Mouse (Mus musculus): ENCODE data around the gene Hscb. TPM values are rescaled to one million over a fixed set of nuclear protein-coding genes. Genes with fewer than 3 reads are reported as not detected.

The Hscb gene
- 20.5 and 22.2 TPM in 2 replicates for polyA plus RNA-seq (2015; fragmentation: Nextera tagmentation; extraction: Ambion mirVana)

DNA sequence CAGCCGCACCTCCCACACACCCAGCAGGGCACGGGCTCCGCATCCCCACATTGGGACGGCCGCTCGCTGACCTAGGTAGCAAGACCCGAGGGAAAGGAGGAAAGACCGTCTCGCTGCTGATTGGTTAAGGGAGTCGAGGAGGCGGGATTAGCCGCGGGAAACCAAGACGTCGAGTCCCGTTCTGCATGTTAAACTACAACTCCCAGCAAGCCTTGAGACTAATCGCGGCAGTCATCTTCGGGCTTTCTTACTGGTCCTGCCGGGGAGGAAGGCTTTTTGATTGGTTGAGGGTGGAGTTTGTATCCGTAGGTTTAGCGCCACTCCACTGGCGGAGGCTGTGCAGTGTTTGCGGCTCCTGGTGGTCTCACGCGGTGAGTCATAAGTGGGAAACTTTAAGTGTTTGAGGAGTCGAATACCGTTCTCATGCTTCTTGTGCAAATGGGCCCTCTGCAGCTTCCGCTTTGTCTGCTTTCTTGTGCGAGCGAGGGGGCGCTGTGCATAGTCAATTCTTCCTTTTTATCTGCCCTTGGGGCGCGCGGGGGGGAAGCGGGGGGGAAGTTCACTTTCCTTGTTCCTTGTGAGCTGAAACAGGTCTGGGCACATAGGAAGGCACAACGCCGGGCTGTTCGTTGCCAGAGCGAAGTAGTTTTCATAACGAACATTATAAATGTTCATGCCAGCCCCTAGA is at the start of gene Hscb, which contains the start of gene Chek2:
Gene Hscb (minus strand): TSS at position 100 of the 688 bp plus-strand sequence.
Gene Chek2 (plus strand): TSS at position 302 of the 688 bp plus-strand sequence.

DNA sequence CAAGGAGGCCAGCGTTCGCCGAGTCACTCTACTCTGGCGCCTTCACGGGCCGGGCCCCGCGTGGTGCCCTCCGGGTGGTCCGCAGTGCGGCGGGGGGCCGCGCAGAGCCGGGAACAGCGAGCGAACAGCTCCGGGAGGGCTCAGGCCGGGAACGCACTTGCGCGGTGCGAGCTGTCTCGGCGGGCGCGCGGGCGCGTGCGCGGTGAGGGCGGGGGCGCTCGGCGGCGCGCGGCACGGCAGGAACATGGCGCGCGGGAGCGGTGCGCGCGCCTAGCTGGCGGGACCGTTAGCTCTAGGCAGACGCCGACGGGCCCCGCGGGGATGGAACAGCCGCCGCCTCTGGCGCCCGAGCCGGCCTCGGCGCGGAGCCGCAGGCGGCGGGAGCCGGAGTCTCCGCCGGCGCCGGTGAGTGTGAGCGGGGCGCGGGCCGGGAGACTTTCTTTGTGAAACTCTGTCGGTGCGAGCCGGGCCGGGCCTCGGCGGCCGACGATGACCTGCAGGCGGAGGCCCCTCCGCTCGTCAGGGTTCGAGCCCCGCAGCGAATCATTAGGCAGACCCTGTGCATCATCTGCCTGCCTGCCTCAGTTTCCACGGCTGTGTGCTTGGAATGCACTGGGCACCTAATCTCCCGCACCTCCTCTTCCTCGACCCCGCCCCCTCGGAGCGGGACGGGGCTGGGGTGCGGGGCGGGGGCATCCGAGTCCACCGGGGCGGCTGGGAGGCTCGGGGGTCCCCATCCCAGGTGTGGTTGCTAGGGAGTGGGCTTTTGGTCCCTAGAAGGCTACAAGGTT is 40.2 kb upstream of the Hscb start, which contains the start of gene Ttc28:
Gene Ttc28 (plus strand): TSS at position 220 of the 791 bp plus-strand sequence.

DNA sequence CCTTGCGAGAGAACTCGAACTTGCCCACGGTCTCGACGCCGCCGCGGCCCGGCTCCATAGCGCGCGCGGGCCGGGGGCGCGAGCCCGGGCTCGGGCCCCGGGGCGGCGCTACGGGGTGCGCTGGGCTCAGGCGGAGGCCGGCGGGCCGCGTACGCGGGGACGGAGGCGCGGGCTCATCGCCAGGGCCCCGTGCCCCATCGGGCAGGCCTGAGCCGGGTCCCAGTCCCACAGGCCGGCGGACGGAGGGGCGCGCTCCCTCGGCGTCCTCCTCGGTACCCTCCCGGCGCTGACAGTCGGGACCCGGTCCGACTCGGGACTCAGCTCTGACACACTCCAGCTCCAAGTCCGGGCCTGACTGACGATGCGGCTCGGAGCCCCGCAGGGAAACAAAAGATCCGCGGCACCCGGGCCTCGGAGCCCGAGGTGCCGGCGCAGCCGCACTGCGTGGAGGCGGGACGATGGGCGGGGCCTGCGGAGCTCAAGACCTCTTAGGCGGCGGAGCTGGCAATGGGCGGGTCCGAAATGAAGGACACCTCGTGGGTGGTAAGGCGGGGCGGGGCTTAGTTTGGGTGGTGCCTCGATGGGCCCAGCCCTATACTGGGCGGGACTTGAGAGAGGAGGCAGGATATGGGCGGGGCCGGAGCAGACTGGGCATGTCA is 29.8 kb downstream of the Hscb start, which contains the start of gene Ulk1:
Gene Ulk1 (minus strand): TSS at position 431 of the 659 bp plus-strand sequence.

DNA sequence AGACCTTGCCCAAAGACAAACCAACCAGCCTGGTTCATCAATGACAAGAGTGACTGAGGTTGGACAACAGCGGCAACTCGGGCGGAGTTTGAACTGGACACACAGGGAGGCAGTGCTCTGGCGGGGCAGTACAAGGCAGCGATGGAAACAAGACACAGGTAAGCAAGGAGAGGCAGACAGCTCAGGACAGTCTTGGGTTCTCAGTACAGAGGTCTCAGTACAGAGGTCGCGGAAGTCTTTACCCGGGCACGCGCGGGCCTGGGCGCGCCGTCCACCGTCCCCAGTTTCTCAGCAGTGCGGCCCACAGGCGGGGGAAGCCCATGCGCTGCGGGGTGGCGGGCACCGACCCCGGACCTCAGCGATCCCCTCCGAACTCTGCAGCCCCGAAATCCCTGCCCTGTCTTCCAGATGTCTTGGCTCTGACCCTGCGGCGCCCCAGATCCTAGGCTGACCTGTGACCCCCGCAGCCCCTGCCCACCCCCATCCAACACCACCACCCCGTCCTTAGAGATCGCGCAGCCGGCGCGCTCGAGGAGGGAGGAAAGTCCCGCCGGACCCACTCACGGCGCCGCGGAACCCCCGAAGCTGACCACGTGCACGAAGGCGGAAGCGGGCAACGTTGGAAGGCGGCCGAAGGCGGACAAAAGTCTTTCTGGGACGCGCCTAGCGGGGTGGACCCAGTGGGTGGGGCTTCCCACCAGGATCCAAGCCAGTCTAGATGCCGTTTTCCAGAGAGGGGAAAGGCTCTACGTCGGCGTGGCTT is 59.4 kb downstream of the Hscb start, which contains the start of gene Pus1:
Gene Pus1 (minus strand): TSS at position 662 of the 763 bp plus-strand sequence.

Other genes with a start within 250 kb of the Hscb start
- gene Noc4l, start 186.4 kb downstream of the Hscb start, polyA plus RNA-seq (2015; fragmentation: Nextera tagmentation; extraction: Ambion mirVana): 19.9 and 20.1 TPM in 2 replicates
- gene Ddx51, start 186.3 kb downstream of the Hscb start, polyA plus RNA-seq (2015; fragmentation: Nextera tagmentation; extraction: Ambion mirVana): 8.4 and 8.6 TPM in 2 replicates
- 14.4 and 17.6 TPM in 2 replicates for gene Ep400, start 69.1 kb downstream of the Hscb start, polyA plus RNA-seq (2015; fragmentation: Nextera tagmentation; extraction: Ambion mirVana)
- 19.7 and 23.5 TPM in 2 replicates for gene Pus1, start 59.1 kb downstream of the Hscb start, polyA plus RNA-seq (2015; fragmentation: Nextera tagmentation; extraction: Ambion mirVana)
- gene Ulk1, start 29.7 kb downstream of the Hscb start, polyA plus RNA-seq (2015; fragmentation: Nextera tagmentation; extraction: Ambion mirVana): 6.4 and 6.6 TPM in 2 replicates
- 8.9 and 9.8 TPM in 2 replicates for gene Chek2, start 202 bp upstream of the Hscb start, polyA plus RNA-seq (2015; fragmentation: Nextera tagmentation; extraction: Ambion mirVana)
- gene Ttc28, start 40.0 kb upstream of the Hscb start, polyA plus RNA-seq (2015; fragmentation: Nextera tagmentation; extraction: Ambion mirVana): 6.1 and 6.4 TPM in 2 replicates